In the genomic region with DNA sequence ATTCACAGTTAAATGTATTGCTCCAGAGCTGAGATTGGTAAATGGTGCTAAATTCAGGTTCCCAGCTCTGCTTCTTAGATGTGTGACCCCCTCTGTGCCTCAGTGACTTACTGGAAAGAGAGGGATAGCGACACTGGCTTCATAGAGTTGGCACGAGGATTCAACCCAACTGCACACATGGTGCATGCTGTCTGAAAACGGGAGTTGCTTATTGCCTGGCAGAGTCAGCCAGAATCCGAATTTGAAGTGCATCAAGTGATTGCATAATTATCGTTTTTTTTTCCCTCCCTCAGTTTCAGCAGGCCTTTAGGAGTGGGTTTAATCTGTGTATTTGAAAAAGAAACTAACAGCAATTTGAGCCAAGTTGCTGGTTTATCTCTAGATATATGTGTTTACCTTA, we compare ENCODE assay signal across 14 mouse cellular contexts. TPM values are rescaled to one million over a fixed set of nuclear protein-coding genes. Genes with fewer than 3 reads are reported as not detected.
DNase-seq lines count a peak whose midpoint lies in the region; TF ChIP-seq lines count a peak whose summit lies in the region.
"Had no signal": no experiment of that assay in that cellular context is flagged by ENCODE, and none has a peak within 500 bp of the region (broad histone marks: within the 10 kb centered on the region; RNA-seq: fewer than 3 reads in every experiment).

No protein-coding gene starts in this region.

- H3K27me3 ChIP-seq in heart, adult 2 months (ENCODE audit: control insufficient read depth, insufficient read depth, low read length): no peaks in the 10 kb centered on the region
- H3K27me3 ChIP-seq in liver, adult 2 months (ENCODE audit: control insufficient read depth, insufficient read depth, low read length): no peaks in the 10 kb centered on the region
- H3K27me3 ChIP-seq: kidney, embryonic 15.5 days had no signal

- intact Hi-C loops in heart, adult 2 months (cut with DNase I): no loop called here
- intact Hi-C loops in heart, postnatal 25 days (cut with DNase I): no loop called here

- peaks cover 14% of the 10 kb centered on the region for H3K79me2 ChIP-seq in heart, adult 2 months (replicated peaks; ENCODE audit: control insufficient read depth, insufficient read depth, low read length)
- peaks cover 47% of the 10 kb centered on the region; the same call in 1 of the 2 replicates for H3K79me2 ChIP-seq in liver, adult 2 months (ENCODE audit: control insufficient read depth, insufficient read depth, low read length)

- H3K36me3 ChIP-seq in heart, adult 2 months (ENCODE audit: control insufficient read depth, insufficient read depth, low read length): peaks cover 9% of the 10 kb centered on the region
- no peaks in the 10 kb centered on the region for H3K36me3 ChIP-seq in liver, adult 2 months (ENCODE audit: control insufficient read depth, insufficient read depth, low read length)
- H3K36me3 ChIP-seq: kidney, embryonic 15.5 days had no signal

- H3K27ac ChIP-seq in heart, adult 2 months: peak overlapping the region; percentile 64
- peak overlapping the region; percentile 76 for H3K27ac ChIP-seq in liver, adult 2 months (replicated peaks; ENCODE audit: insufficient read depth, low read depth, low read length)
- 0 out of 2 replicates have a peak overlapping the region, but pooled peaks have one; percentile 7 for H3K27ac ChIP-seq in brown adipose tissue, adult 24 weeks (replicated peaks; ENCODE audit: low read depth, low read length)
- H3K27ac ChIP-seq: liver, embryonic 14.5 days had no signal

- WGBS in heart, adult 2 months: 43% methylated on average over 5 of the region's 5 CpGs
- 8% methylated on average over 5 of the region's 5 CpGs for WGBS in liver, adult 2 months

- no peak for TF ChIP-seq EP300 in heart, adult 2 months (IDR thresholded peaks at IDR 0.05; ENCODE audit: insufficient read depth, low read depth, low read length)

- no peak for DNase-seq in heart, adult 2 months
- no peak for DNase-seq in heart, postnatal 25 days (ENCODE audit: low spot score)
- DNase-seq in liver, adult 2 months (ENCODE audit: extremely low read depth, low read depth, low spot score): peak; percentile 88
- no peak for DNase-seq in liver
- DNase-seq in lung, postnatal 36 days: peak; percentile 55
- DNase-seq in B cell, adult 2 months: no peak
- DNase-seq: adrenal gland, postnatal 25 days; cerebellum, postnatal 25 days; retina, postnatal 1 day; thymus, postnatal 25 days had no signal

- peaks cover 35% of the 10 kb centered on the region for H3K4me1 ChIP-seq in heart, adult 2 months (ENCODE audit: control insufficient read depth, insufficient read depth, low read length)
- H3K4me1 ChIP-seq in liver, adult 2 months (ENCODE audit: control insufficient read depth, insufficient read depth, low read length): peaks cover 39% of the 10 kb centered on the region
- peaks cover 36% of the 10 kb centered on the region for H3K4me1 ChIP-seq in brown adipose tissue, adult 24 weeks (ENCODE audit: control insufficient read depth, insufficient read depth, insufficient read length, low read length)

- no peak for TF ChIP-seq POLR2A in heart, adult 2 months (IDR thresholded peaks at IDR 0.05; ENCODE audit: insufficient read depth, low read depth, low read length)
- TF ChIP-seq POLR2A in liver, adult 2 months (IDR thresholded peaks at IDR 0.05; ENCODE audit: extremely low read depth, insufficient read depth, low read length): no peak

- no peak overlapping the region; the same call in 1 of the 2 replicates for H3K4me3 ChIP-seq in heart, adult 2 months
- no peak overlapping the region for H3K4me3 ChIP-seq in liver, adult 2 months (ENCODE audit: insufficient read depth, low read depth, low read length)
- H3K4me3 ChIP-seq in brown adipose tissue, adult 24 weeks (ENCODE audit: insufficient read depth, low read depth, low read length): no peak overlapping the region
- H3K4me3 ChIP-seq: kidney, embryonic 15.5 days had no signal

- no peak for TF ChIP-seq CTCF in heart, adult 2 months (IDR thresholded peaks at IDR 0.05)
- TF ChIP-seq CTCF in liver, adult 2 months (IDR thresholded peaks at IDR 0.05; ENCODE audit: low read depth, low read length): no peak

- H3K9ac ChIP-seq in heart, adult 2 months (ENCODE audit: low read depth, low read length): no peak overlapping the region; the same call in 1 of the 2 replicates
- H3K9ac ChIP-seq in liver, adult 2 months (ENCODE audit: low read depth, low read length): peak overlapping the region; percentile 34; the same call in 1 of the 2 replicates
- H3K9ac ChIP-seq: kidney, embryonic 15.5 days; liver, embryonic 14.5 days had no signal

RNA-seq across cellular contexts. Expression of a gene that starts 55.1 kb away (rescaled TPM):
- 10 to 100 TPM; 56.2 to 62.9 TPM for total RNA-seq in heart, adult 2 months (2021)
- 16.8 and 18.1 TPM in 2 replicates for polyA plus RNA-seq in heart, adult 2 months (2012; rRNA removed)
- total RNA-seq in heart, postnatal 25 days (2021): 10 to 100 TPM; 53.8 to 63.4 TPM
- total RNA-seq in liver, adult 2 months (2014; rRNA removed): 386 and 431 TPM in 2 replicates
- 134 and 159 TPM in 2 replicates for polyA plus RNA-seq in liver, adult 2 months (2012; rRNA removed)
- 11.6 and 12.9 TPM in 2 replicates for polyA plus RNA-seq in brown adipose tissue, adult 24 weeks (2012; ENCODE audit: insufficient read depth, insufficient read length, missing spikeins)
- total RNA-seq: MEL had no signal

Comparison
In these comparisons a context has a peak if more than half of its experiments do, and no peak if none do; other contexts are left out.
1. DNase-seq: peak in liver, adult 2 months (single experiment) and lung, postnatal 36 days (single experiment); none in heart, adult 2 months (0 of 2), heart, postnatal 25 days (single experiment), liver (single experiment) and B cell, adult 2 months (0 of 2).
2. H3K27ac ChIP-seq: peak in every context shown above with its lines; median percentile 76 in liver, adult 2 months; 64 in heart, adult 2 months; 7 in brown adipose tissue, adult 24 weeks.